Mouse (Mus musculus) kidney, embryonic 14.5 days (tissue): ENCODE measurements around the gene Sugp1. TPM values are rescaled to one million over a fixed set of nuclear protein-coding genes. Genes with fewer than 3 reads are reported as not detected.
"Not testable (repeated sequence)": the region's sequence is repeated elsewhere in the genome, so short reads cannot be mapped to it uniquely, and the experiment has no call there.

Experiments
- ATAC-seq: fragments of 200-750 bp; cut with Nextera tagmentation; 2 replicates; pipeline ENCODE4 v1.8.0; 2017; ENCODE audit warnings: moderate number of reproducible peaks, mild to moderate bottlenecking, moderate TSS enrichment, moderate library complexity; ENCODE audit not compliant: low FRiP score, low TSS enrichment
- H3K27ac ChIP-seq: fragments of 300-500 bp; sonication (generic); 2 replicates; pipeline ENCODE4 v1.5.1; 2014; ENCODE audit warnings: low read depth, mild to moderate bottlenecking, low read length, moderate library complexity, mixed read lengths
- H3K27me3 ChIP-seq: fragments of 300-500 bp; sonication (generic); 2 replicates; pipeline ENCODE4 v1.6.1; 2014; ENCODE audit warnings: mild to moderate bottlenecking, low read length; ENCODE audit not compliant: control insufficient read depth, insufficient read depth
- H3K36me3 ChIP-seq: fragments of 300-500 bp; sonication (generic); 2 replicates; pipeline ENCODE4 v1.6.1; 2014; ENCODE audit warnings: low read length, mixed read lengths; ENCODE audit not compliant: control insufficient read depth, insufficient read depth
- H3K4me1 ChIP-seq: fragments of 300-500 bp; sonication (generic); 2 replicates; pipeline ENCODE4 v1.6.1; 2014; ENCODE audit warnings: low read length, mixed read lengths; ENCODE audit not compliant: control insufficient read depth, insufficient read depth
- H3K4me2 ChIP-seq: fragments of 300-500 bp; sonication (generic); replicated peaks from 2 replicates; pipeline ENCODE4 v1.6.1; 2014; ENCODE audit warnings: low read depth, mild to moderate bottlenecking, low read length
- H3K4me3 ChIP-seq: fragments of 300-500 bp; sonication (generic); 2 replicates; pipeline ENCODE4 v1.5.1; 2014; ENCODE audit warnings: mild to moderate bottlenecking, low read length
- H3K9ac ChIP-seq: fragments of 300-500 bp; sonication (generic); 2 replicates; pipeline ENCODE4 v1.6.1; 2014; ENCODE audit warnings: low read depth, mild to moderate bottlenecking, low read length, moderate library complexity
- H3K9me3 ChIP-seq: fragments of 300-500 bp; sonication (generic); 2 replicates; pipeline ENCODE4 v1.6.1; 2016; ENCODE audit warnings: low read length; ENCODE audit not compliant: control insufficient read depth
- WGBS: fragments of 180-500 bp; shearing (Covaris S2); extraction: QIAGEN DNeasy Blood & Tissue Kit; methylation state at CpG from one replicate; pipeline ENCODE4 v1.1.7; 2014; 5-methylcytosine and 5-hydroxymethylcytosine counted together
- polyA plus RNA-seq: library from polyadenylated mRNA; unstranded; fragments of >200 nt; fragmentation: Nextera tagmentation; extraction: Ambion mirVana; gene quantifications from 2 replicates; pipeline ENCODE4 v1.2.1, GENCODE M21; 2014

Gene Sugp1
- polyA plus RNA-seq, 1 experiment from 2014 or later, result 38.1 TPM

DNA sequence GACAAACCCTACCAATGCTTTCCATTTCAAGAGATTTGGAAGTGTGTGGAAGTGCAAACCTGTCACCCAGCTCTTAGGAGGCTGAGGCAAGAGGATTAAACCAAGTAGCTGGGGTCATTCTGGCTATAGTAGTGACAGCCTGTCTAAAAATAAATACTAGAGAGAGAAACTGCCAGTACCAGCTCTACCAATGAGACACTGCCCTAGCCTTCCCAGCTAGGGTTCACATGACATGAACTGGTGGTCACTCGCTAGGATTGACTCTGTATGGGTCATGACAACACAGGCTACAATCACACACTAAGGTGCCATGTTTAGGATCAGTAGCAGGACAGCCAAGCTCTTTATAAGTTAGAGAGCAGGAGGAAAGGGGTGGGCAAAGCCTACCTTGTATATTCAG, 12.4 kb upstream of the Sugp1 start:
- H3K9me3 ChIP-seq, result no peaks in the 10 kb centered on the region
- no peak for ATAC-seq

GRCm38 (mm10) chr8:70037994-70038393, 4.6 kb upstream of the Sugp1 start:
- Histone ChIP-seq H3K4me1 (peaks cover 19% of the 10 kb centered on the region; the same call in 1 of the 2 replicates), H3K27me3 (no peaks in the 10 kb centered on the region), H3K36me3 (no peaks in the 10 kb centered on the region; the same call in 1 of the 2 replicates), H3K9me3 (no peaks in the 10 kb centered on the region), H3K27ac (no peak overlapping the region), H3K4me3 (no peak overlapping the region), H3K4me2 (no peak overlapping the region), H3K9ac (no peak overlapping the region)
- WGBS, result 90% methylated on average over 1 of the region's 1 CpGs
- no peak for ATAC-seq

More for the DNA sequence above, 12.4 kb upstream of the Sugp1 start:
- Histone ChIP-seq H3K4me2 (no peak overlapping the region), H3K27me3 (no peaks in the 10 kb centered on the region), H3K9ac (no peak overlapping the region), H3K36me3 (peaks cover 67% of the 10 kb centered on the region), H3K4me1 (no peaks in the 10 kb centered on the region), H3K27ac (no peak overlapping the region), H3K4me3 (no peak overlapping the region)
- 95% methylated on average over 1 of the region's 1 CpGs for WGBS

GRCm38 (mm10) chr8:70041885-70042546, 597 bp upstream of the Sugp1 start:
- H3K27me3 ChIP-seq, result no peaks in the 10 kb centered on the region
- H3K4me1 ChIP-seq, result peaks cover 26% of the 10 kb centered on the region; the same call in 1 of the 2 replicates
- ATAC-seq, result peak; percentile 44
- H3K36me3 ChIP-seq, result no peaks in the 10 kb centered on the region
- peak overlapping the region; percentile 100 for H3K4me3 ChIP-seq
- H3K27ac ChIP-seq, result no peak overlapping the region
- no peaks in the 10 kb centered on the region for H3K9me3 ChIP-seq
- H3K9ac ChIP-seq, result peak overlapping the region; percentile 96
- H3K4me2 ChIP-seq, result peak overlapping the region; percentile 93
- under 1% methylated on average over 45 of the region's 47 CpGs for WGBS

DNA sequence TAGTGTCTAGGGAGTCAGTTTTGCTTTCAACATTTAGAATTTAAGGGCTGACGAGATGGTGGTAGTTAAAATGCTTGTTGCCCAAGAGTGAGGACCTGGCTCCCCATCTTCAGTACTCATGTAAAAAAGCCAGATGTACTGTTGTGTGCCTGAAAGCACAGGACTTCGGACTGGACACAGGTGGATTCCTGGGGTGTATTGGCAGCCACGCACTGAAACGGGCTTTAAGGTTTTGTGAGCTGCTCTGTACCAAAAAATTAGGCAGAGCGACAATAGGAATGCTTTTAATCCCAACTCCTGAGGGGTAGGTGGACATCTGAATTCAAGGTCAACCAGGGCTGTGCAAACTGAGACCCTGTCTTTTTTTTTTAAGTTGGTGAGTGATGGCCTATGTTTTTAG, 1.4 kb downstream of the Sugp1 start:
- Histone ChIP-seq H3K27me3 (no peaks in the 10 kb centered on the region), H3K9ac (no peak overlapping the region; the same call in 1 of the 2 replicates), H3K4me2 (peak overlapping the region; percentile 68), H3K9me3 (no peaks in the 10 kb centered on the region), H3K4me1 (peaks cover 26% of the 10 kb centered on the region; the same call in 1 of the 2 replicates), H3K36me3 (peaks cover 8% of the 10 kb centered on the region), H3K4me3 (no peak overlapping the region), H3K27ac (no peak overlapping the region)
- WGBS, result 91% methylated on average over 5 of the region's 5 CpGs
- ATAC-seq, result no peak

DNA sequence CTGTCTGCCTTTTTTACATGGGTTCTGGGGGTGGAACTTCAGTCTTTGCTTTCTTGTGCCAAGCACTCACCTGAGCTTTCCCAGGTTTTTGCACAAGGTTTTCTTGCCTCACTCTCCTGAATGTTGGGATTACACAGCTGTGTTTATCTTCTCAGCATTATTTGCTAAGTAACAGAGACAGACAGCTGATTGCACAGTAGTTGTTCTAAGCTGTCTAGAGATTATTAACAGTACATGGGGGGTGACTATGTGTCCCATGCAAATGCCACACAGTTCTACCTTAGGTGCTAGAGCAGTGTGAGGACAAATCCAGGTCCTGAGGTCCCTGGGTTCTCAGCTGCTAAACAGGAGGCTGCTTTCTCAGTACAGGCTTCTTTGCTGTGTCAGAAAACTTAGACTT, 7.0 kb downstream of the Sugp1 start:
- H3K9me3 ChIP-seq, result no peaks in the 10 kb centered on the region
- no peak overlapping the region for H3K9ac ChIP-seq
- no peak overlapping the region for H3K4me3 ChIP-seq
- H3K4me1 ChIP-seq, result no peaks in the 10 kb centered on the region
- H3K36me3 ChIP-seq, result peaks cover 48% of the 10 kb centered on the region
- no peak for ATAC-seq
- H3K4me2 ChIP-seq, result no peak overlapping the region
- no peak overlapping the region for H3K27ac ChIP-seq
- H3K27me3 ChIP-seq, result no peaks in the 10 kb centered on the region

- not testable (repeated sequence) for H3K9ac ChIP-seq, H3K27ac ChIP-seq, ATAC-seq, H3K4me2 ChIP-seq, H3K4me3 ChIP-seq, H3K27me3 ChIP-seq, H3K9me3 ChIP-seq, H3K4me1 ChIP-seq
- 92% methylated on average over 5 of the region's 5 CpGs for WGBS
- peaks cover 55% of the 10 kb centered on the region for H3K36me3 ChIP-seq
Observed at GRCm38 (mm10) chr8:70050434-70050833, 7.8 kb downstream of the Sugp1 start.

DNA sequence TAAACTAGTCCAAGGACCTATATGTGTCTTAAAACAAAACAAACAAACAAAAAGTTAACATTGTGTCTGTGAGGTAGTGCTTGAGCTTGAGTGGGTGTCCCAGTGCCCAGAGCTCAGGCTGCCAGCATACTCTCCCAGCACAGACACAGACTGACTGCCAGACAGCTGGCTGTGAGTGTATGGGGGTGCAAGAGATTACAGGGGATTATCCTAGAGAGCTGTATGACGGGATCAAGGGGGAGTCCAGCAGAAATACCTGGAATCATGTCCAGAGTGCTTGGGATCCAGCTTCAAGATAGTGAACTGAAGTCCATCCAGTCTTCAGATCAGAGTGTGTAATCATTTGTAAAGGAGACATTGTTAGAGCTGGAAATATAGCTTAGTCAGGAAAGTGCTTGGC, 15.1 kb downstream of the Sugp1 start:
- Histone ChIP-seq H3K27ac (no peak overlapping the region), H3K27me3 (no peaks in the 10 kb centered on the region), H3K4me1 (no peaks in the 10 kb centered on the region), H3K9me3 (no peaks in the 10 kb centered on the region), H3K36me3 (peaks cover 84% of the 10 kb centered on the region), H3K4me2 (no peak overlapping the region), H3K9ac (no peak overlapping the region), H3K4me3 (no peak overlapping the region)
- WGBS, result 93% methylated on average over 1 of the region's 1 CpGs
- no peak for ATAC-seq

DNA sequence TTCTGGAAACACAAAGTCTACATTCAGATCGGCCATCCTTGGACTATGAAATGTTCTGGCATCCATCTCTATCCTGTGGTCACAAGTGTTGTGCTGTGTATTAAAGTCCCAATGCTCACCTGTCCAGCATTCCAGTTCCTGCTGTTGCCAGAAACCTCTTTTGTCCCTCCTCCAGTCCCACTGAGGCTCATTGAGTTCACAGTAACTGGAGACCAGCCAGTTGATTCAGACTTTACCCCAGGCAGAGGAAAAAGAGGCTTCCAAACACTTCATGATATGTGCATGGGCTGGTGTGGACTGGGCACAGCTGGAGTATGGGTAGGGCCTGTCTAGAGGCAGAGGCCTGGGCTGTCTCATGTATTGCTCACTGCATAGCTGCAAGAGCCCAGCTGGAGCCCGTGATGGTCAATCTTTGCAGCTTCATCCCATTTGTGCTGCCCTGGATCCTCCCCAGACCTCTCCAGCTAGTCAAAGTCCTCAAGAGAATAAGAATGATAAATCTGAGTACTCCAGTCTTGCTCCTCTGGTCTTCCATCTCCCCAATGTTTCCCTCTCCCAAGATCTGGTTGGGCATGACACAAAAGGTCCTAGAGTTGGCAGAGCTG, 29.3 kb downstream of the Sugp1 start:
- Histone ChIP-seq H3K4me1 (peaks cover 7% of the 10 kb centered on the region; the same call in 1 of the 2 replicates), H3K4me3 (no peak overlapping the region), H3K27ac (no peak overlapping the region), H3K36me3 (peaks cover 32% of the 10 kb centered on the region), H3K9me3 (no peaks in the 10 kb centered on the region), H3K9ac (no peak overlapping the region), H3K4me2 (no peak overlapping the region), H3K27me3 (no peaks in the 10 kb centered on the region)
- 84% methylated on average over 2 of the region's 2 CpGs for WGBS
- ATAC-seq, result no peak

- no peaks in the 10 kb centered on the region for H3K27me3 ChIP-seq
- H3K9me3 ChIP-seq, result no peaks in the 10 kb centered on the region
- 8% methylated on average over 24 of the region's 27 CpGs for WGBS
- peak within 1 kb of the TSS; percentile 40; the same call in 1 of the 2 replicates for H3K9ac ChIP-seq
- peak within 1 kb of the TSS; percentile 22 for H3K4me3 ChIP-seq
- peaks cover 7% of the 10 kb centered on the region; the same call in 1 of the 2 replicates for H3K4me1 ChIP-seq
- H3K4me2 ChIP-seq, result peak within 1 kb of the TSS; percentile 45
- H3K36me3 ChIP-seq, result peaks cover 29% of the 10 kb centered on the region
- H3K27ac ChIP-seq, result no peak within 1 kb of the TSS
- peak; percentile 63 for ATAC-seq
Observed at GRCm38 (mm10) chr8:70072441-70073069, 29.9 kb downstream of the Sugp1 start, which contains the start of gene Tm6sf2. TSS of gene Tm6sf2 (plus strand) at chr8:70072924.
